Mouse (Mus musculus): Measurements from ENCODE around the gene Gm45799. TPM values are rescaled to one million over a fixed set of nuclear protein-coding genes. Genes with fewer than 3 reads are reported as not detected.

The Gm45799 gene
- polyA plus RNA-seq, 1 experiment from 2014 or later = 25.1 TPM

GRCm38 (mm10) chr7:105650639-105651435, 10.5 kb downstream of the Gm45799 start, which contains the start of gene Dnhd1:
Dnhd1 (plus strand) TSS chr7:105650827.
- WGBS = 1% methylated on average over 17 of the region's 17 CpGs
- ATAC-seq (replicated peaks; ENCODE audit: low FRiP score) = peak; percentile 97

GRCm38 (mm10) chr7:105685541-105686197, 45.3 kb downstream of the Gm45799 start:
- Histone ChIP-seq H3K9me3 (replicated peaks) (no peaks in the 10 kb centered on the region), H3K4me1 (no peaks in the 10 kb centered on the region), H3K4me2 (peak overlapping the region; percentile 41), H3K9ac (no peak overlapping the region), H3K4me3 (replicated peaks) (no peak overlapping the region), H3K36me3 (no peaks in the 10 kb centered on the region), H3K27me3 (no peaks in the 10 kb centered on the region), H3K27ac (no peak overlapping the region)
- 19% methylated on average over 13 of the region's 13 CpGs for WGBS
- peak; percentile 62; the same call in 1 of the 2 replicates for ATAC-seq (replicated peaks; ENCODE audit: low FRiP score)

More at GRCm38 (mm10) chr7:105650639-105651435, 10.5 kb downstream of the Gm45799 start, which contains the start of gene Dnhd1:
- Histone ChIP-seq H3K36me3 (peaks cover 4% of the 10 kb centered on the region; the same call in 1 of the 2 replicates), H3K4me2 (peak within 1 kb of the TSS; percentile 80), H3K9me3 (replicated peaks) (no peaks in the 10 kb centered on the region), H3K4me3 (replicated peaks) (peak within 1 kb of the TSS; percentile 45), H3K27me3 (no peaks in the 10 kb centered on the region), H3K27ac (peak within 1 kb of the TSS; percentile 69), H3K9ac (peak within 1 kb of the TSS; percentile 24), H3K4me1 (peaks cover 7% of the 10 kb centered on the region; the same call in 1 of the 2 replicates)

- no peaks in the 10 kb centered on the region for H3K36me3 ChIP-seq
- no peak overlapping the region for H3K4me2 ChIP-seq
- H3K9ac ChIP-seq = no peak overlapping the region
- no peak for ATAC-seq (replicated peaks; ENCODE audit: low FRiP score)
- H3K9me3 ChIP-seq (replicated peaks) = no peaks in the 10 kb centered on the region
- WGBS = 81% methylated on average over 1 of the region's 1 CpGs
- no peak overlapping the region for H3K4me3 ChIP-seq (replicated peaks)
- H3K4me1 ChIP-seq = no peaks in the 10 kb centered on the region
- no peaks in the 10 kb centered on the region for H3K27me3 ChIP-seq
- H3K27ac ChIP-seq = no peak overlapping the region
Measured at GRCm38 (mm10) chr7:105690875-105691274, 50.5 kb downstream of the Gm45799 start.

- no peak overlapping the region for H3K27ac ChIP-seq
- H3K27me3 ChIP-seq = no peaks in the 10 kb centered on the region
- WGBS = 80% methylated on average over 16 of the region's 16 CpGs
- H3K4me1 ChIP-seq = no peaks in the 10 kb centered on the region
- no peaks in the 10 kb centered on the region for H3K9me3 ChIP-seq (replicated peaks)
- no peak overlapping the region for H3K4me3 ChIP-seq (replicated peaks)
- H3K9ac ChIP-seq = no peak overlapping the region
- no peak overlapping the region for H3K4me2 ChIP-seq
- ATAC-seq (replicated peaks; ENCODE audit: low FRiP score) = no peak
- no peaks in the 10 kb centered on the region for H3K36me3 ChIP-seq
Measured at GRCm38 (mm10) chr7:105703184-105703583, 62.8 kb downstream of the Gm45799 start.

GRCm38 (mm10) chr7:105703816-105704215, 63.5 kb downstream of the Gm45799 start:
- WGBS = 86% methylated on average over 4 of the region's 4 CpGs
- Histone ChIP-seq H3K9me3 (replicated peaks) (no peaks in the 10 kb centered on the region), H3K4me1 (no peaks in the 10 kb centered on the region), H3K9ac (no peak overlapping the region), H3K36me3 (no peaks in the 10 kb centered on the region), H3K4me2 (no peak overlapping the region), H3K4me3 (replicated peaks) (no peak overlapping the region), H3K27me3 (no peaks in the 10 kb centered on the region), H3K27ac (no peak overlapping the region)
- ATAC-seq (replicated peaks; ENCODE audit: low FRiP score) = no peak

GRCm38 (mm10) chr7:105708733-105709132, 68.4 kb downstream of the Gm45799 start:
- no peak overlapping the region for H3K9ac ChIP-seq
- 94% methylated on average over 5 of the region's 5 CpGs for WGBS
- no peak for ATAC-seq (replicated peaks; ENCODE audit: low FRiP score)

GRCm38 (mm10) chr7:105715366-105715765, 75.0 kb downstream of the Gm45799 start:
- H3K4me3 ChIP-seq (replicated peaks) = no peak overlapping the region
- WGBS = 60% methylated on average over 3 of the region's 3 CpGs
- H3K9me3 ChIP-seq (replicated peaks) = no peaks in the 10 kb centered on the region
- H3K27me3 ChIP-seq = no peaks in the 10 kb centered on the region
- no peak overlapping the region for H3K4me2 ChIP-seq
- H3K4me1 ChIP-seq = no peaks in the 10 kb centered on the region
- H3K27ac ChIP-seq = no peak overlapping the region
- no peaks in the 10 kb centered on the region for H3K36me3 ChIP-seq
- no peak overlapping the region for H3K9ac ChIP-seq
- ATAC-seq (replicated peaks; ENCODE audit: low FRiP score) = no peak

More at GRCm38 (mm10) chr7:105708733-105709132, 68.4 kb downstream of the Gm45799 start:
- Histone ChIP-seq H3K4me1 (no peaks in the 10 kb centered on the region), H3K36me3 (no peaks in the 10 kb centered on the region), H3K4me2 (no peak overlapping the region), H3K27me3 (no peaks in the 10 kb centered on the region), H3K27ac (no peak overlapping the region), H3K4me3 (replicated peaks) (no peak overlapping the region), H3K9me3 (replicated peaks) (no peaks in the 10 kb centered on the region)

- no peak for ATAC-seq (replicated peaks; ENCODE audit: low FRiP score)
Measured at GRCm38 (mm10) chr7:105721916-105722315, 81.6 kb downstream of the Gm45799 start.

GRCm38 (mm10) chr7:105726144-105726979, 86.0 kb downstream of the Gm45799 start:
- Histone ChIP-seq H3K27me3 (no peaks in the 10 kb centered on the region), H3K4me3 (replicated peaks) (no peak overlapping the region), H3K4me2 (no peak overlapping the region), H3K4me1 (no peaks in the 10 kb centered on the region), H3K27ac (no peak overlapping the region), H3K36me3 (peaks cover 33% of the 10 kb centered on the region), H3K9ac (no peak overlapping the region), H3K9me3 (replicated peaks) (no peaks in the 10 kb centered on the region)
- 82% methylated on average over 4 of the region's 4 CpGs for WGBS
- peak; percentile 71 for ATAC-seq (replicated peaks; ENCODE audit: low FRiP score)

More at GRCm38 (mm10) chr7:105721916-105722315, 81.6 kb downstream of the Gm45799 start:
- Histone ChIP-seq H3K4me2 (no peak overlapping the region), H3K27me3 (no peaks in the 10 kb centered on the region), H3K9me3 (replicated peaks) (no peaks in the 10 kb centered on the region), H3K4me3 (replicated peaks) (no peak overlapping the region), H3K4me1 (no peaks in the 10 kb centered on the region), H3K27ac (no peak overlapping the region), H3K9ac (no peak overlapping the region), H3K36me3 (no peaks in the 10 kb centered on the region)
- 65% methylated on average over 2 of the region's 2 CpGs for WGBS

- H3K9me3 ChIP-seq (replicated peaks) = no peaks in the 10 kb centered on the region
- no peaks in the 10 kb centered on the region for H3K27me3 ChIP-seq
- H3K4me3 ChIP-seq (replicated peaks) = no peak overlapping the region
- WGBS = 89% methylated on average over 4 of the region's 4 CpGs
- H3K36me3 ChIP-seq = peaks cover 39% of the 10 kb centered on the region
- H3K9ac ChIP-seq = no peak overlapping the region
- no peak overlapping the region for H3K4me2 ChIP-seq
- H3K4me1 ChIP-seq = no peaks in the 10 kb centered on the region
- no peak for ATAC-seq (replicated peaks; ENCODE audit: low FRiP score)
- no peak overlapping the region for H3K27ac ChIP-seq
Measured at GRCm38 (mm10) chr7:105726980-105727325, 86.6 kb downstream of the Gm45799 start.

GRCm38 (mm10) chr7:105728701-105729428, 88.5 kb downstream of the Gm45799 start:
- Histone ChIP-seq H3K4me3 (replicated peaks) (no peak overlapping the region), H3K36me3 (peaks cover 58% of the 10 kb centered on the region), H3K9ac (no peak overlapping the region), H3K9me3 (replicated peaks) (no peaks in the 10 kb centered on the region), H3K27ac (no peak overlapping the region), H3K4me1 (no peaks in the 10 kb centered on the region), H3K4me2 (no peak overlapping the region), H3K27me3 (no peaks in the 10 kb centered on the region)
- 76% methylated on average over 6 of the region's 6 CpGs for WGBS
- no peak for ATAC-seq (replicated peaks; ENCODE audit: low FRiP score)
